Mouse (Mus musculus): ENCODE measurements around the gene Tmem132d. TPM values are rescaled to one million over a fixed set of nuclear protein-coding genes. Genes with fewer than 3 reads are reported as not detected.

Tmem132d gene
- polyA plus RNA-seq, 1 experiment from 2014 or later: 0.07 TPM

- Histone ChIP-seq H3K4me1 (ENCODE audit: control insufficient read depth, insufficient read depth, low read length) (no peaks in the 10 kb centered on the region), H3K4me2 (no peak overlapping the region), H3K4me3 (ENCODE audit: low read depth, low read length) (no peak overlapping the region), H3K9me3 (replicated peaks; ENCODE audit: control insufficient read depth, low read length) (no peaks in the 10 kb centered on the region), H3K36me3 (ENCODE audit: control insufficient read depth, insufficient read depth, low read length) (no peaks in the 10 kb centered on the region), H3K27me3 (ENCODE audit: control insufficient read depth, insufficient read depth, low read length) (no peaks in the 10 kb centered on the region), H3K27ac (ENCODE audit: low read depth, low read length) (no peak overlapping the region), H3K9ac (ENCODE audit: low read depth, low read length) (no peak overlapping the region)
- 78% methylated on average over 11 of the region's 11 CpGs for WGBS (ENCODE audit: insufficient replicate concordance)
- no peak for ATAC-seq (replicated peaks; ENCODE audit: insufficient number of reproducible peaks, low FRiP score, low TSS enrichment)
These were observed 518.7 kb downstream of the Tmem132d start for GRCm38 (mm10) chr5:127914157-127914556.

DNA sequence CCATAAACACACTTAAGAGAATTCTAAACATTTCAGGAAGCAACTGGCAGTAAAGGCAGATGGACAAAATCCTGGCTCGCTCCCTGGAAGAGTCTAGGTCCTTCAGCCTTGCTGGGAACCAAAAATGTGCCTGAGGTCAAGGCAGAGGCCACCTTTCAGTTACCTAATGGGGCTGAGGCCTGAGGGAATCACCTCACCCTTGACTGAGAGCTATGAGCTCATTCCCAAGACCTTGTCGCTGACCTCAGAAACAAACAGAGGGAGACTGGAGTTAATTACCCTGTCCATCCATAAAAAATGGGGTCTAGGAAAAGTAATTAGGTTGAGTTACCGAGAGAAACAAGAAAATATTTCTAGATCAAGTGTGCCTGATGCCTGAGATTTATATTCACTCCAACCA lies 521.3 kb downstream of the Tmem132d start:
- Histone ChIP-seq H3K9me3 (replicated peaks; ENCODE audit: control insufficient read depth, low read length) (no peaks in the 10 kb centered on the region), H3K27ac (ENCODE audit: low read depth, low read length) (no peak overlapping the region), H3K4me2 (no peak overlapping the region), H3K4me3 (ENCODE audit: low read depth, low read length) (no peak overlapping the region), H3K4me1 (ENCODE audit: control insufficient read depth, insufficient read depth, low read length) (no peaks in the 10 kb centered on the region), H3K27me3 (ENCODE audit: control insufficient read depth, insufficient read depth, low read length) (no peaks in the 10 kb centered on the region), H3K36me3 (ENCODE audit: control insufficient read depth, insufficient read depth, low read length) (no peaks in the 10 kb centered on the region), H3K9ac (ENCODE audit: low read depth, low read length) (no peak overlapping the region)
- WGBS (ENCODE audit: insufficient replicate concordance): 62% methylated on average over 3 of the region's 3 CpGs
- no peak for ATAC-seq (replicated peaks; ENCODE audit: insufficient number of reproducible peaks, low FRiP score, low TSS enrichment)

DNA sequence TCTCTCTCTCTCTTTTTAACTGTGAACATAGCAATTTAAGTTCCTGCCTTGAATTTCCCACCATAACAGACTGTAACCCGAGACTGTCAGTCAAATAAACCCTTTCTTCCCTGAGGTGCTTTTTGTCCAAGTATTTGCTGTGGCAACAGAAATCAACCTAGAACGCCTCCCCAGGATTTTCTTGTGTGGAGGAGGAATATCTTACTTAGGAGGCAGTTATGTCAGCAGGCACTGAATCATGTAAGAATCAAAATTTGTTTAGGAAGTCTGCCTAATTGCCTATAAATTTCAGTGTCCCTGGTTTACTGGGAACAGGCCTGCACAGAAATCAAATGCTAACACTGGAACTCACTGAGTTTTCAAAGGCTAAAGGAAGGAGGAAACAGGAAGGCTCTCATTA lies 522.5 kb downstream of the Tmem132d start:
- WGBS (ENCODE audit: insufficient replicate concordance): 60% methylated on average over 2 of the region's 2 CpGs
- H3K4me1 ChIP-seq (ENCODE audit: control insufficient read depth, insufficient read depth, low read length): no peaks in the 10 kb centered on the region

DNA sequence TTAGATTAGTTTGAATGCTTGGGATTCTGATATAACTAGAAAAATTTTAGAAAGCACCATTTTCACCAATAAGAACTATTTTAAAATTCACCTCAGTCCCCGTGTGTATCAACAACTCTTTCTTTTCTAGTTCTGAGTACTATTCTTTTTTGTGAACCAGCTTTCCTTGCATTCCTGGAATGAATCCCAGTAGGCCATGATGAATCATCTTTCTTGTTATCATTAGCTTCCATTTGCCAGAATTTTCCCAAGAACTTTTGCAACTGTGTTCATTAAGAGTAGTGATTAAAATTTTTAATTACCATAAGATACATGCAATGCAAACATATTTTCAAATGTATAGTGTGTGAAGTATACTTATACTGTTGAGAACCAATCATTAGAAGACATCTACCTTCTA lies 537.7 kb downstream of the Tmem132d start:
- Histone ChIP-seq H3K27ac (ENCODE audit: low read depth, low read length) (no peak overlapping the region), H3K9me3 (replicated peaks; ENCODE audit: control insufficient read depth, low read length) (no peaks in the 10 kb centered on the region), H3K36me3 (ENCODE audit: control insufficient read depth, insufficient read depth, low read length) (no peaks in the 10 kb centered on the region), H3K4me3 (ENCODE audit: low read depth, low read length) (no peak overlapping the region), H3K4me1 (ENCODE audit: control insufficient read depth, insufficient read depth, low read length) (no peaks in the 10 kb centered on the region), H3K9ac (ENCODE audit: low read depth, low read length) (no peak overlapping the region), H3K27me3 (ENCODE audit: control insufficient read depth, insufficient read depth, low read length) (no peaks in the 10 kb centered on the region), H3K4me2 (no peak overlapping the region)
- 68% methylated on average over 1 of the region's 1 CpGs for WGBS (ENCODE audit: insufficient replicate concordance)
- no peak for ATAC-seq (replicated peaks; ENCODE audit: insufficient number of reproducible peaks, low FRiP score, low TSS enrichment)

More for the DNA sequence above, 522.5 kb downstream of the Tmem132d start:
- H3K9ac ChIP-seq (ENCODE audit: low read depth, low read length): no peak overlapping the region
- no peaks in the 10 kb centered on the region for H3K9me3 ChIP-seq (replicated peaks; ENCODE audit: control insufficient read depth, low read length)
- ATAC-seq (replicated peaks; ENCODE audit: insufficient number of reproducible peaks, low FRiP score, low TSS enrichment): no peak
- H3K27me3 ChIP-seq (ENCODE audit: control insufficient read depth, insufficient read depth, low read length): no peaks in the 10 kb centered on the region
- no peaks in the 10 kb centered on the region for H3K36me3 ChIP-seq (ENCODE audit: control insufficient read depth, insufficient read depth, low read length)
- no peak overlapping the region for H3K4me2 ChIP-seq
- no peak overlapping the region for H3K4me3 ChIP-seq (ENCODE audit: low read depth, low read length)
- no peak overlapping the region for H3K27ac ChIP-seq (ENCODE audit: low read depth, low read length)

- H3K27me3 ChIP-seq (ENCODE audit: control insufficient read depth, insufficient read depth, low read length): no peaks in the 10 kb centered on the region
- H3K9ac ChIP-seq (ENCODE audit: low read depth, low read length): no peak overlapping the region
- peaks cover 6% of the 10 kb centered on the region for H3K9me3 ChIP-seq (replicated peaks; ENCODE audit: control insufficient read depth, low read length)
- H3K36me3 ChIP-seq (ENCODE audit: control insufficient read depth, insufficient read depth, low read length): no peaks in the 10 kb centered on the region
- WGBS (ENCODE audit: insufficient replicate concordance): 84% methylated on average over 18 of the region's 18 CpGs
- no peak for ATAC-seq (replicated peaks; ENCODE audit: insufficient number of reproducible peaks, low FRiP score, low TSS enrichment)
- H3K4me2 ChIP-seq: no peak overlapping the region
- no peak overlapping the region for H3K4me3 ChIP-seq (ENCODE audit: low read depth, low read length)
- no peaks in the 10 kb centered on the region for H3K4me1 ChIP-seq (ENCODE audit: control insufficient read depth, insufficient read depth, low read length)
- H3K27ac ChIP-seq (ENCODE audit: low read depth, low read length): no peak overlapping the region
These were observed 547.0 kb downstream of the Tmem132d start for GRCm38 (mm10) chr5:127885566-127886505.

DNA sequence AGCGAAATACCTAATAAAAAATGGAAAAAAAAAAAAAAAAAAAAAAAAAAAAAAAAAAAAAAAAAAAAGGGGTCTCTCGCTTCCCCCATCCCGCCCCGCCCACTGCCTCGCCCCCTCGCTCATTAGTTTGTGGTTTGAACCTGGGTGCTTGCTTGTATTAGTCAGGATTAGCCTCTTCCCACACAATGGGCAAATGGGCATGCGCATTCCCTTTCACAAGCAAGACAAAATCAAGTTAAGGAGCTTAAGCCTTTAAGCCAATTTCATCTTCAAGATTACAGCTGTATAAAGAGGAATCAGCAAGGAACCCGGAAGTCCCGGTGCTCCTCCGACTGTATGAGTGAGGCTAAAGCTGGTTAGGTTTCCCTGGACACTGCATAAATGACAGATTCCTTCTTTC lies 549.9 kb downstream of the Tmem132d start:
- Histone ChIP-seq H3K9me3 (replicated peaks; ENCODE audit: control insufficient read depth, low read length) (peaks cover 4% of the 10 kb centered on the region), H3K36me3 (ENCODE audit: control insufficient read depth, insufficient read depth, low read length) (no peaks in the 10 kb centered on the region), H3K27ac (ENCODE audit: low read depth, low read length) (no peak overlapping the region), H3K9ac (ENCODE audit: low read depth, low read length) (no peak overlapping the region), H3K27me3 (ENCODE audit: control insufficient read depth, insufficient read depth, low read length) (no peaks in the 10 kb centered on the region), H3K4me2 (no peak overlapping the region), H3K4me3 (ENCODE audit: low read depth, low read length) (no peak overlapping the region), H3K4me1 (ENCODE audit: control insufficient read depth, insufficient read depth, low read length) (no peaks in the 10 kb centered on the region)
- ATAC-seq (replicated peaks; ENCODE audit: insufficient number of reproducible peaks, low FRiP score, low TSS enrichment): no peak
- 61% methylated on average over 10 of the region's 10 CpGs for WGBS (ENCODE audit: insufficient replicate concordance)

- Histone ChIP-seq H3K36me3 (ENCODE audit: control insufficient read depth, insufficient read depth, low read length) (no peaks in the 10 kb centered on the region), H3K27me3 (ENCODE audit: control insufficient read depth, insufficient read depth, low read length) (no peaks in the 10 kb centered on the region), H3K4me3 (ENCODE audit: low read depth, low read length) (no peak overlapping the region), H3K9me3 (replicated peaks; ENCODE audit: control insufficient read depth, low read length) (no peaks in the 10 kb centered on the region), H3K4me1 (ENCODE audit: control insufficient read depth, insufficient read depth, low read length) (no peaks in the 10 kb centered on the region), H3K9ac (ENCODE audit: low read depth, low read length) (no peak overlapping the region), H3K27ac (ENCODE audit: low read depth, low read length) (no peak overlapping the region), H3K4me2 (no peak overlapping the region)
- no peak for ATAC-seq (replicated peaks; ENCODE audit: insufficient number of reproducible peaks, low FRiP score, low TSS enrichment)
- WGBS (ENCODE audit: insufficient replicate concordance): 71% methylated on average over 6 of the region's 6 CpGs
These were observed 558.4 kb downstream of the Tmem132d start for GRCm38 (mm10) chr5:127874461-127874860.

DNA sequence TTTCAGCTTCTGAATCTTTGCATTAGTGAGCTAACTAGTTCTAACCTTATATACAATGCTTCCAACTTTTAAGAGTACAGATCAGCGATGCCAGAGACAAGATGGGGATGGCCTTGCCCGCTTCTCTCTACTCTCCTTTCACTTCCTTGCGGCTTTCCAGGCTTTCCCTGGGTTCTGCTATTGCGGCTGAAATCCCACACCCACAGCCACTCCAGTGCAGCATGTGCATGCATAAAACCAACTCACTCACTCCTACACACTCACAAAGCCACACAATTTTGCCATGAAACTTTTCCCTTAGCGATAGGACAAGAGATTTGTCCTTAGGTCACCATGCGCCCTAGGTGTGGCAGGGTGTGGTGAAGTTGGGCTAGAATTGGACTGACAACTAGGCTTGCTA lies 567.7 kb downstream of the Tmem132d start:
- H3K9me3 ChIP-seq (replicated peaks; ENCODE audit: control insufficient read depth, low read length): no peaks in the 10 kb centered on the region
- H3K27ac ChIP-seq (ENCODE audit: low read depth, low read length): no peak overlapping the region
- WGBS (ENCODE audit: insufficient replicate concordance): 80% methylated on average over 6 of the region's 6 CpGs
- H3K4me2 ChIP-seq: no peak overlapping the region
- H3K4me1 ChIP-seq (ENCODE audit: control insufficient read depth, insufficient read depth, low read length): no peaks in the 10 kb centered on the region
- H3K36me3 ChIP-seq (ENCODE audit: control insufficient read depth, insufficient read depth, low read length): no peaks in the 10 kb centered on the region
- H3K27me3 ChIP-seq (ENCODE audit: control insufficient read depth, insufficient read depth, low read length): no peaks in the 10 kb centered on the region
- ATAC-seq (replicated peaks; ENCODE audit: insufficient number of reproducible peaks, low FRiP score, low TSS enrichment): no peak
- no peak overlapping the region for H3K4me3 ChIP-seq (ENCODE audit: low read depth, low read length)
- H3K9ac ChIP-seq (ENCODE audit: low read depth, low read length): no peak overlapping the region

GRCm38 (mm10) chr5:127859719-127860118 lies 573.2 kb downstream of the Tmem132d start:
- Histone ChIP-seq H3K27ac (ENCODE audit: low read depth, low read length) (no peak overlapping the region), H3K9ac (ENCODE audit: low read depth, low read length) (no peak overlapping the region), H3K9me3 (replicated peaks; ENCODE audit: control insufficient read depth, low read length) (no peaks in the 10 kb centered on the region), H3K4me2 (no peak overlapping the region), H3K4me1 (ENCODE audit: control insufficient read depth, insufficient read depth, low read length) (no peaks in the 10 kb centered on the region), H3K36me3 (ENCODE audit: control insufficient read depth, insufficient read depth, low read length) (no peaks in the 10 kb centered on the region), H3K27me3 (ENCODE audit: control insufficient read depth, insufficient read depth, low read length) (no peaks in the 10 kb centered on the region), H3K4me3 (ENCODE audit: low read depth, low read length) (no peak overlapping the region)
- 53% methylated on average over 2 of the region's 2 CpGs for WGBS (ENCODE audit: insufficient replicate concordance)
- no peak for ATAC-seq (replicated peaks; ENCODE audit: insufficient number of reproducible peaks, low FRiP score, low TSS enrichment)
